Mouse (Mus musculus) small intestine, adult 2 months (tissue): ENCODE results near the gene Tkt. TPM values are rescaled to one million over a fixed set of nuclear protein-coding genes. Genes with fewer than 3 reads are reported as not detected.

ENCODE experiments used
- H3K27ac ChIP-seq: fragments of 200-500 bp; 2 replicates; pipeline ENCODE4 v1.5.1; 2012; ENCODE audit warnings: low read depth, low read length, control low read depth, inconsistent platforms; ENCODE audit not compliant: insufficient read depth
- H3K27me3 ChIP-seq: fragments of 200-500 bp; 2 replicates; pipeline ENCODE4 v1.6.1; 2012; ENCODE audit warnings: mild to moderate bottlenecking, moderate library complexity, low read length, inconsistent platforms; ENCODE audit not compliant: control insufficient read depth, insufficient read depth
- H3K36me3 ChIP-seq: fragments of 200-500 bp; 2 replicates; pipeline ENCODE4 v1.6.1; 2012; ENCODE audit warnings: mild to moderate bottlenecking, low read length, control low read depth, inconsistent platforms; ENCODE audit not compliant: control insufficient read depth, insufficient read depth
- H3K4me1 ChIP-seq: fragments of 200-500 bp; 2 replicates; pipeline ENCODE4 v1.6.1; 2012; ENCODE audit warnings: low read length, inconsistent platforms, mixed read lengths; ENCODE audit not compliant: control insufficient read depth, insufficient read depth, insufficient read length
- H3K4me3 ChIP-seq: fragments of 200-500 bp; 2 replicates; pipeline ENCODE4 v1.5.1; 2012; ENCODE audit warnings: low read depth, mild to moderate bottlenecking, control low read depth, inconsistent platforms, low read length, moderate library complexity
- CTCF ChIP-seq: fragments of 200-500 bp; IDR thresholded peaks from 2 replicates; pipeline ENCODE4 v1.5.1; 2012; ENCODE audit warnings: low read depth, mild to moderate bottlenecking, control low read depth, inconsistent platforms, low read length, moderate library complexity, mixed read lengths; ENCODE audit not compliant: insufficient replicate concordance, insufficient read length; ENCODE audit errors: extremely low read depth
- POLR2A ChIP-seq: fragments of 200-500 bp; IDR thresholded peaks from 2 replicates; pipeline ENCODE4 v1.6.1; 2012; ENCODE audit warnings: low read depth, mild to moderate bottlenecking, control low read depth, inconsistent platforms, low read length, moderate library complexity
- WGBS: fragments of 180-500 bp; shearing (Covaris S2); methylation state at CpG from one replicate; pipeline ENCODE4 v1.1.7; 2018; 5-methylcytosine and 5-hydroxymethylcytosine counted together
- polyA plus RNA-seq: library from polyadenylated mRNA; depleted of rRNA; stranded (reverse); fragments of >200 nt; gene quantifications from 2 replicates; pipeline ENCODE4 v1.2.3, GENCODE M21; 2012

The Tkt gene
- polyA plus RNA-seq, 1 experiment: 364 TPM

DNA sequence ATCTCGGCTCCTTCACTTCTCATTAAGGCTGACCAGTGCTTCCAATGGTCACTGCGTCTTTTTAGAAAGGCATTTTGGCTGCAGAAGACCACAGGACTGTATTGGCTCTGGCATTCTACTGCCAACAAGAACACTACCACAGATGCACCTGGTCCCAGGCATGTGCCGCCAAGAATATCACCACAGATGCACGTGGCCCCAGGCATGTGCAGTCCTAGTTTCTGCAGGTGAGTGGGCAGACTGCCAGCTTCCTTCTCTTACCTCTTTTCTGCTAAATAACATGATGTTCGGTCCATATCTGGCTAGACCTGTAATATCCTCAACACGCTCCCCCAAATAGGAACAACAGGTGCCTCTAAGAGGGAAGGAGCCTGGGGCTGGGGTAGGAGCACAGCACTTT, 60.0 kb downstream of the Tkt start:
- H3K36me3 ChIP-seq: peaks cover 50% of the 10 kb centered on the region
- peak overlapping the region; percentile 67 for H3K27ac ChIP-seq
- H3K4me1 ChIP-seq: peaks cover 23% of the 10 kb centered on the region
- TF ChIP-seq CTCF (no peak), POLR2A (no peak)
- H3K27me3 ChIP-seq: no peaks in the 10 kb centered on the region
- 35% methylated on average over 6 of the region's 6 CpGs for WGBS
- H3K4me3 ChIP-seq: no peak overlapping the region

DNA sequence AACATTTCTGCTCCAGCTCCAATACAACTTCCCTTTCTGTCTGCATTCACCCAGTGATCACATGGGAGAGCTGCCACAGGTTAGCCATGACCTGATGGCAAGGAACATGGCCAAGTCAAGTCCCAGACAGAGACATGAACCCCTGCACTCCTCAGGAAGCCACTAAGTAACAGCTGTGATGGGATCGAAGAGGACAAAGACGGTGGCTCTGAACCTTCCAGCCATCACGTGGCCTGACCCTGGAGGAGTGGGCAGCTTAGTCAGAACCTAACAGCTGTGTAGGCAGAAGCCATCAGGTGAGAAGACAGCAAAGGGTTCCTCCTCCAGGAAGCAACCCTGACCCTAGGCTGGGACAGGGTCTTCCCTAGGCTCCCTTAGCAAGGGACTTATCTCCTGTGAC, 61.3 kb downstream of the Tkt start:
- no peak for TF ChIP-seq POLR2A
- no peak for TF ChIP-seq CTCF
- WGBS: 85% methylated on average over 3 of the region's 3 CpGs
- H3K27ac ChIP-seq: no peak overlapping the region
- H3K4me1 ChIP-seq: peaks cover 32% of the 10 kb centered on the region
- no peak overlapping the region for H3K4me3 ChIP-seq
- no peaks in the 10 kb centered on the region for H3K27me3 ChIP-seq
- H3K36me3 ChIP-seq: peaks cover 43% of the 10 kb centered on the region

DNA sequence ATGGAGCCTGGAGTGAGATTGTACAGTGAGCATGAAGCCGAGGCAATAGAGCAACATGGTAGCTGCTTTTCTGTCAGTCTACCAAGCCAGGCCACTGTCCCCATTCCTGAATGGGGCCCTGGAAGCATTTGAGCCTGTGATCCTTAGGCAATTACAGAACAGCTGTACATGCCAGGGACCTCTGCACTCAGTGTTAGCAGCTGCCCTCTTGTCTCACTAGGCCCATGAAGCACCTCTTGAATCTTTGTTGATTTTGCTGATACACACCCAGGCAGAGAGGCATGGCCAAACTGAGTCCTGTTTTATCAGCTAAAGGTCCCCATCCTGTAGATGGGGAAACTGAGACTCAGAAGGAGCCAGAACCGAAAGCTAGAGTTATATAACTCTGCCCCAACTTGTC, 62.1 kb downstream of the Tkt start:
- no peak for TF ChIP-seq POLR2A
- TF ChIP-seq CTCF: no peak
- 77% methylated on average over 2 of the region's 2 CpGs for WGBS
- H3K36me3 ChIP-seq: peaks cover 41% of the 10 kb centered on the region
- H3K4me3 ChIP-seq: no peak overlapping the region
- H3K4me1 ChIP-seq: peaks cover 37% of the 10 kb centered on the region
- H3K27ac ChIP-seq: no peak overlapping the region
- no peaks in the 10 kb centered on the region for H3K27me3 ChIP-seq

DNA sequence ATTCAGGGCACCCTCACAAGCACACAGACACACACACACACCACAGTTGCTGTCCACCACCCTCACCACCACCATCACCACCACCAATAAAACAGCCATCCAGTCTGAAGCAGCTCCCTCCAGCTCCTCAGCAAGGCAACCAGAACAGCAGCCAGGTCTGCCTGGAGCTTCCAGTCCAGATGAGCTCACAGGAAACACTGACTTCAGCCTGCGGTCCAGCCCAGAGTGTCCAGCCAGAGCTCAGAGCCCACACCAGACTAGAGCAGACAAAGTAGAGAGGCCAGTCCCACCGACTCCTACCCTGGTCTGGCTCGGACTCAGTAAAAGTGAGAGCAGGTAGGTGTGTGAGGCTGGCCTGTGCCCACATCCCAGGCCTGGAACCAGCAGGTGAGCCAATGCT, 62.8 kb downstream of the Tkt start:
- no peak for TF ChIP-seq CTCF
- no peak for TF ChIP-seq POLR2A
- no peak overlapping the region for H3K27ac ChIP-seq
- H3K4me3 ChIP-seq: no peak overlapping the region
- 89% methylated on average over 3 of the region's 3 CpGs for WGBS
- peaks cover 38% of the 10 kb centered on the region for H3K4me1 ChIP-seq
- peaks cover 35% of the 10 kb centered on the region for H3K36me3 ChIP-seq
- no peaks in the 10 kb centered on the region for H3K27me3 ChIP-seq

DNA sequence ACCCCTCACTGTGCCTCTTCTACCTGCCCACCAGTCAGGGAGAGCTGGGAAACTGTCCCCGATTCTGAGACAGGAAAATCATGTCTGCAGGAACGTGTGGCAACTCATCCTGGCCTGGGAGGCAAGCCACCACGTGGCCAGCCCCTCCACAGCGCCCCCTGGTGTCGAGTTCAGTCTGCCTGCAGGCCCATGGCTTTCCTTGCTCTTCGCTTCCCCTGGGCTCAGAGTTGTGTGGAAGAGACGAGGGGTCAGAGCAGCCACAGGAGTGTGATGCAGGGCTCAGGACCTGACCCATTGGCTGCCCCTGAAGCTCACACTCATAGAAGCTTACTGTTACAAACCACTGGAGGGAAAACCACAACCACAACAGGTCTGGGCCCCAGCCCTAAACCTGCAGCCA, 64.4 kb downstream of the Tkt start:
- Histone ChIP-seq H3K27me3 (no peaks in the 10 kb centered on the region), H3K36me3 (peaks cover 32% of the 10 kb centered on the region), H3K4me1 (peaks cover 42% of the 10 kb centered on the region), H3K4me3 (no peak overlapping the region), H3K27ac (peak overlapping the region; percentile 8; the same call in 1 of the 2 replicates)
- 21% methylated on average over 7 of the region's 7 CpGs for WGBS
- TF ChIP-seq POLR2A (no peak), CTCF (peak; percentile 89)

DNA sequence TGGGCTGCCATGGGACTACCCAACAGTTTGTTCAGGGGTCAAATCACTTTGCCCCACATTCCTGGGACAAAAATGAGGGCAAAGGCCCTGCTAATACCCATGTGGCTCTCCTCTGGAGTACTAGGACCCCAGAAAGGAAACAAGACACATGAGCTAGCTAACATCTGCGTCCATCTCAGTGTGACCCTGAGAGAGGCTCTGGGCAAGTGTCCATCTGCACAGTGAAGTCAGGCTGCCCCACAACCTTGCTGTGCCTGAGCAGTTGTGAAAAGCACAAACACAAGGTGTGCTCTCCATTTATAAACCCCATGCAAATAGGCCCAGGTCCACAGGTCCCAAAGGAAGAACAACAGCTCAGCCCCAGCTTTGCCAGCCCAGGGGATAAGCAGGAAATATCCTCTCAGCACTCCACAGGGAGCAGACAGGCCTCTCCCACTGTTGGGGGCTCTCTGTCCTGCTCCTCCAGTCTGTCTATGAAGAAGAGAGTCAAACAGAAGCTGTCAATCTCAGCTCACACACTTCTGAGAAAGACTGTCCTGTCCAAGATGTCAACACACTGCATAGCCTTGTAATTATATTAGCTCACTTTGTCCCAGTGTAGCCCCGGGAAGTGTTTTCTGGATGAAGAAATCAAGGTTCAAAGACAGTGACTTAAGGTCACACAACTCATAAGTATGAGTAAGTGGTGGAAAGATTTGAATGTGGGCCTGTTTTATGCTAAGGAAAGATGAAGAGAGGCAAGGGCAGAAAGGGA, 65.0 kb downstream of the Tkt start:
- Histone ChIP-seq H3K4me1 (peaks cover 42% of the 10 kb centered on the region), H3K36me3 (peaks cover 28% of the 10 kb centered on the region), H3K27me3 (no peaks in the 10 kb centered on the region), H3K27ac (peak overlapping the region; percentile 8; the same call in 1 of the 2 replicates), H3K4me3 (no peak overlapping the region)
- TF ChIP-seq POLR2A: no peak
- TF ChIP-seq CTCF: no peak
- 69% methylated on average over 2 of the region's 2 CpGs for WGBS

DNA sequence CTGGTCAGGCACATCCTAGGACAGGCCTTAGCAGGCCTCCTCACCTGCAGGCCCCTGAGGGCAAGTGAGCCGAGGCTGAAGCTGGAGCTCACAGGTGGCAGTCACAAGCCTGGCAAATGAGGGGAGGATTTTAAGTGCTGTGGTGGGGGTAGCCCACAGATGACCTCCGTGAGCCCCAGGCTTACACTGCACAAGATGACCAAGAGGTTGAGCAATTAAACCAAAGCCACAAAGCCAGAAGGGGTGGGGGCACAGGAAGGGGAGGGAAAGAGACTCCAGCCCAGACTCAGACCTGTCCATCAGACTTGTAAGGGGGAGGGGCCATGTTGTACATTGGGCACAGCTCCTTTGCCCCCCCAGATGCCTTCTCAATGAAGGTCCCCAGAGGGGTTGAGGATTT, 68.6 kb downstream of the Tkt start:
- peaks cover 15% of the 10 kb centered on the region for H3K36me3 ChIP-seq
- TF ChIP-seq POLR2A: no peak
- no peak for TF ChIP-seq CTCF
- no peaks in the 10 kb centered on the region for H3K27me3 ChIP-seq
- H3K27ac ChIP-seq: no peak overlapping the region
- H3K4me3 ChIP-seq: no peak overlapping the region
- peaks cover 33% of the 10 kb centered on the region for H3K4me1 ChIP-seq
- WGBS: 70% methylated on average over 2 of the region's 2 CpGs
